Mouse (Mus musculus): ENCODE measurements around the gene Mars2. TPM values are rescaled to one million over a fixed set of nuclear protein-coding genes. Genes with fewer than 3 reads are reported as not detected.
A peak's percentile ranks its signal among the peaks of the same experiment; 100 is the strongest.

Mars2 gene
- polyA plus RNA-seq, 1 experiment from 2014 or later, result 1.4 TPM

DNA sequence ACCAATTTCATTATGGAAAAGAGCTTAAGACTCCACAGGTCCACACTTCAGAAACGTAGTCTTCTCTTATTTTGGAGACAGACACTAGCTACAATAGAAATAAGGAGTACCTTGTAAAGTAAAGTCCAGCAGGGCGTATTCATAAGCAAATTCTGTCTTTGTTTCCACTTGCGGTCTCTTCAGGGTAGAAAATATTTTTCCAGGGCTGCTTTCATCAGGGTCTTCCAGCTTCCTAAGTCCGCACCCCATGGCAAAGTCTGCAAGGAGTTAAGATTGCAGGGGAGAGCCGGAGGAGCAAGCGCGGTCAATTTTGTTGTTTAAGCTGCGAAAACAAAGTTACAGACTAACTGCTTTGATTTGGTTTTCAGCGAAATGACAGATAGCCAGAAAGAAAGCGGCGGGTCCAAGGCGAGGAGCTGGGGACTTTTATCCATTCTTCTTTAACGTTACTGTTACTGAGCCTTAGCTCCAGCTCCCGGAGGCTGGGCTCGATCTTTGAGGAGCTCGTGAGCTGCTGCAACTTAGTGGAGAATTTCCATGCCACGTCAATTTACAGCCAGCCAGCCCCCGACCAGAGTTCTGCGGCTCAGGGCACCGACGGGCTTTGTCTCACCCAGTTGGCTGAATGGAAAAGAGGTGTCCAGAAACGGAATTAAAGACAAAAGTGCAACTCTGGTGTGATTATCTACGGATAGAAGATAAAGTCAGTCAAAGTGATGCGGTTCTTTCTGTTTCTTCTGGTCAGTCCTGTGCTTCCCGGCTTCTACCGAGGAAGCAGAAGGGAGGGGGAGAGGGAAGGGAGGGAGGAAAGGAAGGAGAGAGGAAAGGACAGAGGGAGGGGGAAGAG lies 10.7 kb upstream of the Mars2 start, which contains the start of gene Rftn2:
TSS of gene Rftn2 (minus strand) at position 772 of the 847 bp plus-strand sequence.
- peak within 1 kb of the TSS; percentile 48 for H3K4me3 ChIP-seq (ENCODE audit: low read depth, low read length)
- H3K4me2 ChIP-seq (replicated peaks; ENCODE audit: low read depth, low read length), result peak within 1 kb of the TSS; percentile 56
- peak within 1 kb of the TSS; percentile 48 for H3K9ac ChIP-seq (replicated peaks; ENCODE audit: low read depth)
- H3K9me3 ChIP-seq (ENCODE audit: low read length), result no peaks in the 10 kb centered on the region
- H3K27ac ChIP-seq (ENCODE audit: low read length), result peak within 1 kb of the TSS; percentile 81
- peaks cover 9% of the 10 kb centered on the region; the same call in 1 of the 2 replicates for H3K4me1 ChIP-seq (ENCODE audit: insufficient read depth, low read depth, low read length)
- no peaks in the 10 kb centered on the region for H3K27me3 ChIP-seq (replicated peaks; ENCODE audit: insufficient read depth, low read length)
- WGBS, result 3% methylated on average over 26 of the region's 26 CpGs
- no peaks in the 10 kb centered on the region for H3K36me3 ChIP-seq (ENCODE audit: insufficient read depth, low read length)
- no peak for TF ChIP-seq CTCF (IDR thresholded peaks at IDR 0.05)
- no peak for TF ChIP-seq EP300 (IDR thresholded peaks at IDR 0.05)
- ATAC-seq, result peak; percentile 63
- peak; percentile 61 for DNase-seq (ENCODE audit: low spot score)

DNA sequence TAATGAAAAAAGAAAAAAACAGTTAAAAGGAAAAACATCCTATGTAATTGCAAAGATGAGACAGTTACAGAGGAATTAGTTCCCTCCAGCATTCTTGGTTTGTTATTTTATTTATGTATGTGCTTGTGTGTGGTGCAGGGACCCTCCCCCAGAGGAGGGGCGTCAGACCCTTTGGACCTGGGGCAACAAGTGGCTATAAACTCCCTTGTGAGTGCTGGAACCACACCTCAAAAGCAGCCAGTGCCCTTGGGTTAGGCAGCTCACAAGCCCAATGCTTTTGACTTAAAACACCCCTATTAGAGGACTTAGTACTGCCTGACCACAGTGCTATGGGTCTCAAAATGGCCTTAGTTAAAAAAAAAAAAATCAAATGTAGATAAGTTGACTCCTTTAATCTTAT lies 9.6 kb upstream of the Mars2 start:
- no peak overlapping the region for H3K4me3 ChIP-seq (ENCODE audit: low read depth, low read length)
- H3K9me3 ChIP-seq (ENCODE audit: low read length), result no peaks in the 10 kb centered on the region
- no peak overlapping the region for H3K9ac ChIP-seq (replicated peaks; ENCODE audit: low read depth)
- no peaks in the 10 kb centered on the region for H3K27me3 ChIP-seq (replicated peaks; ENCODE audit: insufficient read depth, low read length)
- no peak for TF ChIP-seq CTCF (IDR thresholded peaks at IDR 0.05)
- no peak for TF ChIP-seq EP300 (IDR thresholded peaks at IDR 0.05)
- 43% methylated on average over 1 of the region's 1 CpGs for WGBS
- ATAC-seq (no peak), DNase-seq (ENCODE audit: low spot score) (no peak)
- no peak overlapping the region for H3K27ac ChIP-seq (ENCODE audit: low read length)
- no peaks in the 10 kb centered on the region for H3K36me3 ChIP-seq (ENCODE audit: insufficient read depth, low read length)
- no peak overlapping the region for H3K4me2 ChIP-seq (replicated peaks; ENCODE audit: low read depth, low read length)
- peaks cover 5% of the 10 kb centered on the region; the same call in 1 of the 2 replicates for H3K4me1 ChIP-seq (ENCODE audit: insufficient read depth, low read depth, low read length)

DNA sequence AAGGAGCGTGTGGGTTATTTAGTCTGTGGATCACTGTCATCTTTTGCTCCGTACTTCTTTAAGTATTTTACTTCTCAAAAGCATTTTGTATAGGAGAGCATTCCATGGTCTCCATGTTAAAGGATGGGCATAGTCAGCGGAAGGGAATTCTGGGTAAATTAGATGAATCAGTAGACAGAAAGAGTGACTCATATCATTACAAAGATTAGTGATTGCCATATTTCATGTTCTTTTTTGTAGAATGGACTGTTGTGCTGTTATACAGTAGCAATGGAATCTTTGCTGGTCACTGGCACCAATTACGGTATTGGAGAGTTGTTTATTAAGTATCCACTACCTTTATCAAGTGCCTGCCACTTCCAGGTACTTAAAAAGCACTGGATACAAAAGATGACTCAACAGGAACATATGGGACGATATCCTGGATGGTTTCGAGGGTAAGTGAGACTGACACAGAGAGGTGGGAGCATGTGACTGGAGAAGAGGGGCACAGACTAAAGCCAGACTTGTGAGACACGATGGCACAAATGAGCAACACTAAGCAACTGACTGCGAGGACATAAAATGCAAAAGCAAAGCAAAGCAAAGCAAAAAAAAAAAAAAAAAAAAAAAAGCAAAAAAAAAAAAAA lies 8.6 kb upstream of the Mars2 start:
- H3K27ac ChIP-seq (ENCODE audit: low read length), result no peak overlapping the region
- DNase-seq (ENCODE audit: low spot score), result no peak
- H3K4me1 ChIP-seq (ENCODE audit: insufficient read depth, low read depth, low read length), result peaks cover 4% of the 10 kb centered on the region; the same call in 1 of the 2 replicates
- no peaks in the 10 kb centered on the region for H3K9me3 ChIP-seq (ENCODE audit: low read length)
- no peak overlapping the region for H3K9ac ChIP-seq (replicated peaks; ENCODE audit: low read depth)
- H3K4me2 ChIP-seq (replicated peaks; ENCODE audit: low read depth, low read length), result no peak overlapping the region
- H3K36me3 ChIP-seq (ENCODE audit: insufficient read depth, low read length), result no peaks in the 10 kb centered on the region
- 81% methylated on average over 8 of the region's 8 CpGs for WGBS
- H3K27me3 ChIP-seq (replicated peaks; ENCODE audit: insufficient read depth, low read length), result no peaks in the 10 kb centered on the region
- no peak for ATAC-seq
- H3K4me3 ChIP-seq (ENCODE audit: low read depth, low read length), result no peak overlapping the region
- no peak for TF ChIP-seq CTCF (IDR thresholded peaks at IDR 0.05)
- no peak for TF ChIP-seq EP300 (IDR thresholded peaks at IDR 0.05)

DNA sequence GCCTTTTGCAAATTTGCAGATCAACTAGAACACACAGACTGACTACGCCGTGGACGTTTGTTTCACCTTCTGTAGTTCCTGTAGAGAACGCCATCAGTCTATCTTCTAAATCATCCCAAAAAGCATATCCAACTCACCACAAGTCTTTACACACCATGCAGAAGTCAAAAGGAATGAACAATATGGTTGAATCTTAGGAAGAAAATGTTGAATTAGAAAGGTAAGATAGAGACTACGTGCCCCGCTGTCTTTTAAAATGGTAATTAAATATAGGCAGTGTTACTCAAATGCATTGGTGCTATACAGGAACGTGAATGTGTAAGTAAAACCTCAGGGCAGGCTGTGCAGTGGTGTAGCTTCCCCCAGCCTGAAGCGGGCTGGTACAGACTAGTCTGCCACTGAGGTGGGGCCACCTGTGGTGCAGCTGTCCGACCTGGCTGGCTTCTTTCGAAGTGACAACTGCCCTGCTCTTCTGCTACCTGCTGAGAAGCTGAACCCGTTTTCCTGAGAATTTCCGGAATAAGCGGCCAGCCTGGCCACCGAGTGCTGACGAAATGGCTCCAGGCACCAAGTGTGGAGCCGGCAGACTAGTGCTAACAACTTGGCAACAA lies 2.0 kb upstream of the Mars2 start:
- 56% methylated on average over 16 of the region's 16 CpGs for WGBS
- no peaks in the 10 kb centered on the region for H3K36me3 ChIP-seq (ENCODE audit: insufficient read depth, low read length)
- DNase-seq (ENCODE audit: low spot score) (no peak), ATAC-seq (no peak)
- peaks cover 16% of the 10 kb centered on the region for H3K4me1 ChIP-seq (ENCODE audit: insufficient read depth, low read depth, low read length)
- no peaks in the 10 kb centered on the region for H3K27me3 ChIP-seq (replicated peaks; ENCODE audit: insufficient read depth, low read length)
- no peak overlapping the region for H3K27ac ChIP-seq (ENCODE audit: low read length)
- H3K9me3 ChIP-seq (ENCODE audit: low read length), result no peaks in the 10 kb centered on the region
- no peak overlapping the region for H3K9ac ChIP-seq (replicated peaks; ENCODE audit: low read depth)
- no peak overlapping the region for H3K4me3 ChIP-seq (ENCODE audit: low read depth, low read length)
- H3K4me2 ChIP-seq (replicated peaks; ENCODE audit: low read depth, low read length), result no peak overlapping the region
- no peak for TF ChIP-seq EP300 (IDR thresholded peaks at IDR 0.05)
- TF ChIP-seq CTCF (IDR thresholded peaks at IDR 0.05), result no peak

DNA sequence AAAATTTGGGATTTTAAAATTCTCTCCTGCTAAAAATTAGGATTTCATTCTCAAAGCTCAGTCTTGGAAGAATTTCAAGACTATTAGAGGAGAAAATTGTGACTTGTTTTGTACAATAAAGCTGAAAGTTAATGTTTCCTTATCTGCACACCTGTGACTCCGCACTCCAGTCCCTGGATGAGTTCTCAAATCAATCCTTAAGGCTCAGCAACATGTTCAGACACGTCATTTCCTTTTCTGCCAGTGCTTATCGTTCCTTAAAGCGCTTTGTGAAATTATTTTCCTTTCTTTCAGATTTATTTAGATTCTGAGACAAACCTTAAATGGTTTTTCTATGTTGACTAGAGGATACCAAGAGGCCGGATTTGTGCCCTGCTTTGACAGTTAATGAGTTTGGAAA lies 490 bp upstream of the Mars2 start:
- 16% methylated on average over 5 of the region's 5 CpGs for WGBS

DNA sequence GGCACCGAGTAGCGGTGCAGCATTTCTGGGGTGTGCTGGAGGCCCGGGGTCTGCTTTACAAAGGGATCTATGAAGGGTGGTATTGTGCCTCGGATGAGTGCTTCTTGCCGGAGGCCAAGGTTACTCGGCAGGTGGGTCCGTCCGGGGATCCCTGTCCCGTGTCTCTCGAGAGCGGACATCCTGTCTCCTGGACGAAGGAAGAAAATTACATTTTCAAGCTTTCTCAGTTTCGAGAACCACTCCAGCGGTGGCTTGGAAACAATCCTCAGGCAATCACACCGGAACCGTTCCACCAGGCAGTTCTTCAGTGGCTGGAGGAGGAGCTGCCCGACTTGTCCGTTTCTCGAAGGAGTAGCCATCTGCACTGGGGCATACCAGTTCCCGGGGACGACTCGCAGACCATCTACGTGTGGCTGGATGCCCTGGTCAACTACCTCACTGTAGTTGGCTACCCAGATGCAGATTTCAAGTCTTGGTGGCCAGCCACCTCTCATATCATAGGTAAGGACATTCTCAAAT lies 725 bp downstream of the Mars2 start:
- peak overlapping the region; percentile 78 for H3K27ac ChIP-seq (ENCODE audit: low read length)
- H3K9ac ChIP-seq (replicated peaks; ENCODE audit: low read depth), result peak overlapping the region; percentile 60
- peak overlapping the region; percentile 70 for H3K4me3 ChIP-seq (ENCODE audit: low read depth, low read length)
- peak overlapping the region; percentile 94 for H3K4me2 ChIP-seq (replicated peaks; ENCODE audit: low read depth, low read length)
- DNase-seq (ENCODE audit: low spot score), result no peak
- no peaks in the 10 kb centered on the region for H3K36me3 ChIP-seq (ENCODE audit: insufficient read depth, low read length)
- WGBS, result 3% methylated on average over 23 of the region's 23 CpGs
- H3K4me1 ChIP-seq (ENCODE audit: insufficient read depth, low read depth, low read length), result peaks cover 16% of the 10 kb centered on the region
- H3K9me3 ChIP-seq (ENCODE audit: low read length), result no peaks in the 10 kb centered on the region
- TF ChIP-seq CTCF (IDR thresholded peaks at IDR 0.05), result no peak
- TF ChIP-seq EP300 (IDR thresholded peaks at IDR 0.05), result no peak
- no peak for ATAC-seq
- no peaks in the 10 kb centered on the region for H3K27me3 ChIP-seq (replicated peaks; ENCODE audit: insufficient read depth, low read length)

More for the DNA sequence above, 490 bp upstream of the Mars2 start:
- ATAC-seq (no peak), DNase-seq (ENCODE audit: low spot score) (no peak)
- peak overlapping the region; percentile 29; the same call in 1 of the 2 replicates for H3K9ac ChIP-seq (replicated peaks; ENCODE audit: low read depth)
- H3K27ac ChIP-seq (ENCODE audit: low read length), result no peak overlapping the region
- no peaks in the 10 kb centered on the region for H3K9me3 ChIP-seq (ENCODE audit: low read length)
- peaks cover 16% of the 10 kb centered on the region for H3K4me1 ChIP-seq (ENCODE audit: insufficient read depth, low read depth, low read length)
- H3K27me3 ChIP-seq (replicated peaks; ENCODE audit: insufficient read depth, low read length), result no peaks in the 10 kb centered on the region
- H3K4me3 ChIP-seq (ENCODE audit: low read depth, low read length), result peak overlapping the region; percentile 70
- TF ChIP-seq EP300 (IDR thresholded peaks at IDR 0.05) (no peak), CTCF (IDR thresholded peaks at IDR 0.05) (no peak)
- H3K36me3 ChIP-seq (ENCODE audit: insufficient read depth, low read length), result no peaks in the 10 kb centered on the region
- peak overlapping the region; percentile 94 for H3K4me2 ChIP-seq (replicated peaks; ENCODE audit: low read depth, low read length)
